Mouse (Mus musculus) liver, postnatal 0 days (tissue): ENCODE data around the gene Col9a2. TPM values are rescaled to one million over a fixed set of nuclear protein-coding genes. Genes with fewer than 3 reads are reported as not detected.

Experiments used
- ATAC-seq: fragments of 200-750 bp; cut with Nextera tagmentation; 2 replicates; pipeline ENCODE4 v1.8.0; 2017; ENCODE audit warnings: mild to moderate bottlenecking, moderate library complexity
- DNase-seq: peaks from one replicate; pipeline ENCODE4 v3.0.0-alpha.2; 2016
- H3K27ac ChIP-seq: fragments of 300-500 bp; sonication (generic); 2 replicates; pipeline ENCODE4 v1.5.1; 2014; ENCODE audit warnings: antibody characterized with exemption, moderate library complexity, mild to moderate bottlenecking, low read depth
- H3K27me3 ChIP-seq: fragments of 300-500 bp; sonication (generic); 2 replicates; pipeline ENCODE4 v1.6.1; 2014; ENCODE audit warnings: low read length, control low read depth, mixed read lengths; ENCODE audit not compliant: insufficient read depth
- H3K36me3 ChIP-seq: fragments of 300-500 bp; sonication (generic); replicated peaks from 2 replicates; pipeline ENCODE4 v1.6.1; 2014; ENCODE audit warnings: mild to moderate bottlenecking, control low read depth, low read length, moderate library complexity, mixed read lengths; ENCODE audit not compliant: insufficient read depth
- H3K4me1 ChIP-seq: fragments of 300-500 bp; sonication (generic); 2 replicates; pipeline ENCODE4 v1.6.1; 2014; ENCODE audit warnings: antibody characterized with exemption, mild to moderate bottlenecking, control low read depth; ENCODE audit not compliant: insufficient read depth
- H3K4me2 ChIP-seq: fragments of 300-500 bp; sonication (generic); 2 replicates; pipeline ENCODE4 v1.6.1; 2014; ENCODE audit warnings: low read depth, mild to moderate bottlenecking, low read length, moderate library complexity, mixed read lengths
- H3K4me3 ChIP-seq: fragments of 300-500 bp; sonication (generic); 2 replicates; pipeline ENCODE4 v1.5.1; 2014; ENCODE audit warnings: low read depth, low read length
- H3K9ac ChIP-seq: fragments of 300-500 bp; sonication (generic); replicated peaks from 2 replicates; pipeline ENCODE4 v1.6.1; 2014; ENCODE audit warnings: mild to moderate bottlenecking, moderate library complexity
- H3K9me3 ChIP-seq: fragments of 300-500 bp; sonication (generic); 2 replicates; pipeline ENCODE4 v1.6.1; 2016; ENCODE audit warnings: mild to moderate bottlenecking, control low read depth, low read length, mixed read lengths
- CTCF ChIP-seq: sonication (generic); IDR thresholded peaks from 2 replicates; pipeline ENCODE4 v1.5.1; 2016; ENCODE audit warnings: antibody characterized with exemption, low read depth
- EP300 ChIP-seq: IDR thresholded peaks from 2 replicates; pipeline ENCODE4 v1.6.1; 2016; ENCODE audit warnings: antibody characterized with exemption, low read depth, mild to moderate bottlenecking
- WGBS: fragments of 180-500 bp; shearing (Covaris S2); extraction: QIAGEN DNeasy Blood & Tissue Kit; methylation state at CpG from one replicate; pipeline ENCODE4 v1.1.7; 2014; ENCODE audit not compliant: insufficient replicate concordance; 5-methylcytosine and 5-hydroxymethylcytosine counted together
- polyA plus RNA-seq: library from polyadenylated mRNA; unstranded; fragments of >200 nt; fragmentation: Nextera tagmentation; extraction: Ambion mirVana; gene quantifications from 2 replicates; pipeline ENCODE4 v1.2.1, GENCODE M21; 2015

Gene Col9a2
- polyA plus RNA-seq, 1 experiment from 2014 or later: 0.34 TPM

GRCm38 (mm10) chr4:121018250-121018649 lies 20.9 kb upstream of the Col9a2 start:
- 47% methylated on average over 3 of the region's 3 CpGs for WGBS
- Histone ChIP-seq H3K4me3 (no peak overlapping the region), H3K4me2 (no peak overlapping the region), H3K36me3 (no peaks in the 10 kb centered on the region), H3K9ac (no peak overlapping the region), H3K4me1 (peaks cover 43% of the 10 kb centered on the region), H3K27me3 (no peaks in the 10 kb centered on the region), H3K9me3 (no peaks in the 10 kb centered on the region), H3K27ac (no peak overlapping the region)
- no peak for TF ChIP-seq EP300
- no peak for TF ChIP-seq CTCF
- no peak for ATAC-seq
- no peak for DNase-seq

GRCm38 (mm10) chr4:121020040-121020790 lies 19.0 kb upstream of the Col9a2 start:
- DNase-seq (no peak), ATAC-seq (no peak)
- WGBS: 71% methylated on average over 10 of the region's 10 CpGs
- no peak overlapping the region for H3K4me2 ChIP-seq
- H3K9me3 ChIP-seq: no peaks in the 10 kb centered on the region
- TF ChIP-seq EP300: no peak
- no peak for TF ChIP-seq CTCF
- H3K36me3 ChIP-seq: no peaks in the 10 kb centered on the region
- no peak overlapping the region for H3K27ac ChIP-seq
- peaks cover 38% of the 10 kb centered on the region for H3K4me1 ChIP-seq
- no peak overlapping the region for H3K4me3 ChIP-seq
- no peaks in the 10 kb centered on the region for H3K27me3 ChIP-seq
- H3K9ac ChIP-seq: no peak overlapping the region

- H3K36me3 ChIP-seq: no peaks in the 10 kb centered on the region
- DNase-seq: no peak
- H3K9me3 ChIP-seq: no peaks in the 10 kb centered on the region
- no peak overlapping the region for H3K27ac ChIP-seq
- H3K9ac ChIP-seq: no peak overlapping the region
- H3K4me1 ChIP-seq: peaks cover 44% of the 10 kb centered on the region
- H3K4me3 ChIP-seq: no peak overlapping the region
- H3K4me2 ChIP-seq: no peak overlapping the region
- ATAC-seq: no peak
- TF ChIP-seq CTCF (no peak), EP300 (0 out of 2 replicates have a peak, but pooled peaks have one; percentile 21)
- no peaks in the 10 kb centered on the region for H3K27me3 ChIP-seq
Observed at GRCm38 (mm10) chr4:121021911-121022310, 17.3 kb upstream of the Col9a2 start.

- Histone ChIP-seq H3K4me3 (no peak overlapping the region), H3K4me2 (no peak overlapping the region), H3K36me3 (no peaks in the 10 kb centered on the region), H3K9ac (no peak overlapping the region), H3K4me1 (peaks cover 38% of the 10 kb centered on the region), H3K27me3 (no peaks in the 10 kb centered on the region), H3K9me3 (no peaks in the 10 kb centered on the region), H3K27ac (peak overlapping the region; percentile 91)
- DNase-seq: no peak
- WGBS: 69% methylated on average over 7 of the region's 7 CpGs
- no peak for TF ChIP-seq EP300
- no peak for TF ChIP-seq CTCF
- ATAC-seq: peak; percentile 52
Observed at GRCm38 (mm10) chr4:121023464-121023863, 15.7 kb upstream of the Col9a2 start.

- no peaks in the 10 kb centered on the region for H3K36me3 ChIP-seq
- no peaks in the 10 kb centered on the region for H3K27me3 ChIP-seq
- peak overlapping the region; percentile 91 for H3K27ac ChIP-seq
- H3K4me3 ChIP-seq: no peak overlapping the region
- H3K9me3 ChIP-seq: no peaks in the 10 kb centered on the region
- DNase-seq (peak; percentile 82), ATAC-seq (peak; percentile 87)
- peaks cover 38% of the 10 kb centered on the region for H3K4me1 ChIP-seq
- H3K4me2 ChIP-seq: 0 out of 2 replicates have a peak overlapping the region, but pooled peaks have one; percentile 23
- 50% methylated on average over 2 of the region's 2 CpGs for WGBS
- no peak for TF ChIP-seq CTCF
- peak; percentile 76; the same call in 1 of the 2 replicates for TF ChIP-seq EP300
- no peak overlapping the region for H3K9ac ChIP-seq
Observed at GRCm38 (mm10) chr4:121023941-121024340, 15.2 kb upstream of the Col9a2 start.

- Histone ChIP-seq H3K36me3 (no peaks in the 10 kb centered on the region), H3K9ac (no peak overlapping the region), H3K4me3 (no peak overlapping the region), H3K4me2 (no peak overlapping the region), H3K27ac (no peak overlapping the region), H3K27me3 (no peaks in the 10 kb centered on the region), H3K4me1 (peaks cover 38% of the 10 kb centered on the region), H3K9me3 (no peaks in the 10 kb centered on the region)
- whole genome bisulfite sequencing: 64% methylated on average over 2 of the region's 2 CpGs
- TF ChIP-seq EP300: no peak
- TF ChIP-seq CTCF: no peak
- no peak for DNase-seq
- ATAC-seq: peak; percentile 11; the same call in 1 of the 2 replicates
Observed at GRCm38 (mm10) chr4:121025681-121026080, 13.5 kb upstream of the Col9a2 start.
